Mouse (Mus musculus) adrenal gland, postnatal 10 days (tissue): ENCODE results near the gene Dolpp1. TPM values are rescaled to one million over a fixed set of nuclear protein-coding genes. Genes with fewer than 3 reads are reported as not detected.

Experiments used
- DNase-seq: peaks from one replicate; pipeline ENCODE4 v3.0.0; 2021; ENCODE audit warnings: mixed read lengths
- total RNA-seq, 2 experiments: library from RNA; stranded (reverse); gene quantifications; 2 replicates each; pipeline ENCODE4 v1.2.3; 2021

Dolpp1 gene
- total RNA-seq, 2 experiments from 2014 or later, result 14.5 to 23.6 TPM

DNA sequence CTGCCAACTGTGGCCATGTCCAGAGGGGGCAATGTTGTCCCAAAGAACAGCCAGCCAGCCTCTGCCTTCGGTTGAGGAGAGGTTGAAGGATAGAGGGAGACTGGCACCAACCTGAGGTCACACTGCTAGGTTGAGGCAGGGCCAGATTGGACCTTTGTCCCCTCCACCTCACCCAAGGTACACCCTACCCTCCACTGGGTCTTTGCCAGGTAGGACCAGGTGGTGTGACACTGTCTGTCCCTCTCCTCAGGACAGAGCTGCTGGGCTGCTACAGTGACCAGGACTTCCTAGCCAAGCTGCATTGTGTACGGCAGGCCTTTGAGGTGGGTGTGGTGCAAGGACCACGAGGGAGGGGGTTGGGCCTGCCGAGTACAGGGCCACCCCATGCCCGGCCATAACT lies 14.3 kb upstream of the Dolpp1 start:
- DNase-seq, result no peak

DNA sequence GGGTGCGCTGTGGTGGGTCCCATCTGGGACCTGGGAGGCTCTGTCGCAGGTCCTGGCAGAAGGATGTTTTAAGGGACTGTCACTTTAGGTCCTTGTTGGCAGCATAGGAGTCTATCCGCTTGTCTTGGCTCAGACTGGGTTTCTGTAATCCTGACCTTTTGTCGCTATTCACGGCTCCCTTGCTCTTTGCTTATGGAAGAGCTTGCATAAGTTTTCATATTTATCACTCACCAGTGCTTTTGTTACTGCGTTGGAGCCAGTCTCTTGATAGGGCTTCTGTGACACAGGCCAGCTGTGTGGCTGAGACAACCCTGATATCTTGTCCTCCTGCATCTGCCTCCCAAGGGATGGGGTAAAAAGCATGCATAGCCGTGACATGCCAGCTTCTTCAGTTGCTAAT lies 12.7 kb upstream of the Dolpp1 start:
- DNase-seq, result peak; percentile 51

DNA sequence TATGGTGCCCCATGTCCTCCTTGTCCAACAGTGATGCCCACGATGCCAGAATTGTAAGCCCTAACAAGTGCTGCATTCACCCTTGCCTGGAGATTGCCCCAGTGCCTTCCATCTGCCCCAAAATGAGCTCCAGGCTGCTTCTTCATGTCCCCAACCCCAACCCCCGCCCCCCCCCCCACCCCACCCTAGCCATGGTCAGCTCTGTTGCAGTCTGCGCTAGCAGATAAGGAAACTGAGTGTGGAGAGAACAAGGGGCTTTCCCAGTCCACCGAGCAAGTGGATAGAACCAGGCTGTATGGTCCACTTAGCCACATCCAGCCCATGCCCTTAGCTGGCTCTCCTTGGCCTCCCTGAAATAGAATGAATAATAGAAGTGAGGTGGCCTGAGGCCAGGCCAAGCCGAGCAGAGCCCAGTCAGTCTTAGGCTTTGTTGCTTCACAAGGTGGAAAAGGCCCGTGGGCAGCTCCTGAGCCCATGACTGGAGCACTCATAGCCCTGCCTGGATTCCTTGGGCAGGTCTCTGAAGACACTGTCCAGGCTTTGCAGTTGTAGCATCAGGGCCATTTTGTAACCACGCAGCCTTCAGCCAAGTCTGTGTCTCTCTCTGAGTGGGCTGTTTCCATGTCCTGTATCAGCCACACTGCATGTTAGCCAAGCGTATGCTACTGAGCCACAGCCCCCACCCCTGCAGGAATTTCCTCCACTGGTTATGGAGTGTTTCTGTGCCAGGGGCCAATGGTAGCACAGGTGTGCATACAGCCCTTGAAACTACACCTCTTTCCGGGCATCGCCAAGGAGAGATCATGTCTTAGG lies 11.3 kb upstream of the Dolpp1 start:
- peak; percentile 51 for DNase-seq

DNA sequence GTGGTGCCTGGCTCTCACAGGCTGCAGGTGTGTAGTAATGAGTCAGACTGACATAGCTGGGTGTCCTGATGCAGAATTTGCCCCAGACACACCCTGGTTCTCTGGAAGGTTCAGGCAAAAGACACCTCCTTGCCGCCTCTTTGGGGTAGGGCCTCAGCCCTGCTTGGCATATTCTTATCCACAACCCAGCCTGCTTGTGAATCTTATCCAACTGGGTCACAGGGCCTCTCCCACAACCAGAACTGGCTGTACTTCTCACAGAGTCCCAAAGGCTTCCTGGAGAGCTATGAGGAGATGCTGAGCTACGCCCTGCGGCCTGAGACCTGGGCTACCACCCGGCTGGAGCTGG lies 10.7 kb upstream of the Dolpp1 start:
- peak; percentile 63 for DNase-seq

DNA sequence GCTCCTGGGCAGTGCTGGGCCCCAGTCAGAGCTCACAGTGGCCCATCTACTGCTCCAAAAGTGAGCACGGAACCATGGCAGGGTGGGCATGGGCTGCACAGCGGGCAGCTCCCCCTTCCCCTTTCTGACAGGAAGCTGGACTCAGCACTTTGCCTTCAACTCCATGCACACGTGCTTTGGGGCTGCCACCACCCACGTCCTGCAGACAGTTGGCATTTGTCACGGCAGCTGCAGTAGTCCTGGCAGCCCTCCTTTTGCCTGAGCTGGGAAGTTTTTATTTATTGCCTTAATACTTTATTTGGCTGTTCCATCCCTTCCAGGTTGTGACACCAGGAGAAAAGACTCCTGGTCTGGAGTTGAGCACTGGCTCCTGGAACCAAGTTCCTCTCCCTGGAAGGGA lies 7.2 kb upstream of the Dolpp1 start:
- no peak for DNase-seq

DNA sequence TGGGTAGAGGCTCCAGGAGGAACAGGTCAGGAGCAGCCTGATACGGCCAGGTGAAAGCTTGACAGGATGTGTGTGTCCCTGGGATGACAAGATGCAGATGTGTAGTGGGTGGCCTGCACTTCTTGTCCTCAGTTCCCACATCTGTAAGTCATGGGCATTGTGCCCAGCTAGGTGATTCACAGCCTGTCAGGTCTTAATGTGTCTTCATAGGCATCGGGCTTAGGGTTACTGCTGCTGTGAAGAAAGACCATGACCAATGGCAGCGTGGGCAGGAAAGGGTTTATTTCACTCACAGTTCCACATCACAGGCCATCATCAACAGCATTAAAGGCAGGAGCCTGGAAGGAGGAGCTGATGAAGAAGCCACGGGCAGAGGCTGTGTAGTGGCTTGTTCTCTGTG lies 6.5 kb upstream of the Dolpp1 start:
- DNase-seq, result no peak

DNA sequence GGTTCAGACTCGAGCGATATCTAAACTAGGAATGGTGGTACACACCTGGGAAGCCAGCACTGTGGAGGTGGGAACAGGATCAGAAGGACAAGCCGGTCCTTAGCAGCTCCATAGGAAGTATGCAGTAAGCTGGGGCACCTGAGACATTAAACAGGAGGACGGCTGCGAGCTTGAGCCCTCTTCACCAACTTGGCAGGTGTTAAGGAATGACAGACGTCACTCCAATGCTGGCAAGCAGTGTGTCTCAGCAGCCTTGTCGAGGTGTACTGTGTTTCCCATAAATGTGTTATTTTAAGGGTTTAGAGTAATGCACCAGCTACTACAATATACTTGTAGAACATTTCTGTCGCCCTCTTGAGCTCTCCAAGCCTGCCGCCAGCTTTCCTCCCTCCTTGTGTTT lies 5.1 kb upstream of the Dolpp1 start:
- DNase-seq, result no peak

DNA sequence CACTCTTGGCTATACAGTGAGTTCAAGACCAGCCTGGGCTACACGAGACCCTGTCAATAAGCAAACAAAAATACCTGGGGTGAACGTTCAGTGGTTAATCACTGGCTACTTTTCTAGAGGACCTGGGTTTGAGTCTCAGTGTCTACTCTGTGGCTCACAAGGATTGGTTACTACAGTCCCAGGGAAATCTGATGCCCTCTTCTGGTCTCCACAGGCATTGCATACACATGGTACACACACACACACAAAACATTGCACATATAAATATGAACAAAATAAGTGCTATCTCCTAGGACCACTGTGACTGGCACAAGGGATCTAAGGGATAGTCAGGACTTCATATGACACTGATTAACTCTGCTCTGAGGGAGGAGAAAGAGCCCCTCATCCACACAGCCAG lies 3.1 kb upstream of the Dolpp1 start:
- no peak for DNase-seq

DNA sequence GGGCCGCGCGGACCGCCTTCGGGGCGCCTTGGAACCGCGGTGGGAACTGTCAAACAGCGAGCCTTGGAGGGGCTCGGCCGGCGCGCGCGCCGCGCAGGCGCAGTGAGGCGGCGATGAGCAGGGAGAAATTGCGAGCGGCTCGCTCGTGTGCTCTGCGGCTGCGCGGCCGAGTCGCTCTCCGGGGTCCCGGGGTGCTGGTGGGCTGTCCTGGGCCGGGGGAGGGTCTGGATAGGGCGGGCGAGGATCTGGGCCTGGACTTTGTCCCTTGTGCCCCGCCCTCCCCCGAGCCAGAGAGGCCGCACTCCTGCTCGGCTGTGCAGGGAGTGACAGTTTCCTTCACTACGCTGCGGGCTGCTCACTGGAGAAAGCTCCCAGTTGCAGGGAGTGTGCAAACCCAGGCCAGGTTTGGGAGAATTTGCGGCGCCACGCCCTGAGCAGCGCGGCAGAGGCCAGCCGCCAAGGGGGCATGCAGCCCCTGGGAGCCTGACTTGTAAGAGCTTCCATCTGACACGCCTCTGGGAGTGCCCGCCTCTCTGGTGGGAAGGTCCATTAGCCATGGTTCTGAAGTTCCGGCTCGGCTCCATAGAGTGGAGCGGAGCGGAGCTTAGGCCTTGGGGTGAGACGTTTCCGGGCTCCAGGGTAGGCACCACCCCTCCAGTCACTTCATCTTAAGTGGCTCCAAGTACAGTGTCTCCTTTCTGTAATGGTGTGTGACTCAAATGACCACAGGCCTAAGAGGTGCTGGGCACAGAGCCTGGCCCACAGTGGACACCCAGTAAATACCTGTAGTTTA lies 719 bp downstream of the Dolpp1 start:
- DNase-seq, result peak; percentile 84

DNA sequence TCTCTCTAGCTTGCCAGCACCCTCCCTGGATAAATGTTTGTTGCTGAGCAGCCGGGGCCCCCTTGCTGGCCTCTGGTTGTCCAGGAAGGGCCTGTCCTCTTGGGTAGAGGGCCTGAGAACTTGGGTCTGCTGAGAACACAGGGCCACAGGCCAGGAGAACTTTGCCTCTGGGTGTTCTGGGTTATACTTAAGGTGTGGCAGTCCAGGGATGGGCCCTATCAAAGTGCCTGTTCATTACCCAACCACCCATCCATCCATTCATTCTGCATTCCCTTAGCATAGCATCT lies 1.3 kb downstream of the Dolpp1 start:
- DNase-seq, result no peak

DNA sequence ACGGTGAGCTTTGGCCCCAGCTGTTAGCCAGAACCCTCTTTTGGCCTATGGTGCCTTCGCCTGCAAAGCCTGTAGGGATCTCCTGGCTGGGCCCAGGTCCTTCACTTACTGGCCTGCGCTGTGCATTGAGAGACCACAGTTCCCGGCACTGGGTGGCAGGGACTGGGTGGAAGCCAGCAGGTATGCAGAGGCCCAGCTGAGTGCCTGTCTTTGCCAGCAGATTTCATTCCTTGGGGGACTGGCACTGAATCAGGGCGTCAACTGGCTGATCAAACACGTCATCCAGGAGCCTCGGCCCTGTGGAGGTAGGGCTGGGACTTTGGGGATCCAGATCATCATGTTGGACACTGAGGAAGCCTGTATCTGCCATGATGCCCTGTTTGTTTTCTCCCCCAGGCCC lies 3.7 kb downstream of the Dolpp1 start:
- DNase-seq, result no peak

DNA sequence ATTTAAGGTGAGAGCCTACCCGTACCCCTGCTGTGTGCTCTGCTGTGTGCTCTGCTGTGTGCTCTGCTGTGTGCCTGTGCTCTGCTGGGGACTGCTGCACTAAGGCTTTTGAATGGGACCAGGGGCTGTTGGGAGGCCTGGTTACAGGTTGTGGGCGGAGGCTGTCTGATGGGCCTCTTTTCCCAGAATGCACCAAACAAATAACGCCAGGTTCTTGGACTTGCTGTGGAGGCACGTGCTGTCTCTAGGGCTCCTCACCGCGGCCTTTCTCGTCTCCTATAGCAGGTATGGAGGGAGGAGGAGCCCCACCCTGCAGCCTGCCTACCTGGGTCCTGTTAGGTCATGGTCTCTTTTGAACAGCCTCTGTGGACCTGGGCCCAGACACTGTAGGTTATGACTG lies 4.2 kb downstream of the Dolpp1 start:
- DNase-seq, result no peak

DNA sequence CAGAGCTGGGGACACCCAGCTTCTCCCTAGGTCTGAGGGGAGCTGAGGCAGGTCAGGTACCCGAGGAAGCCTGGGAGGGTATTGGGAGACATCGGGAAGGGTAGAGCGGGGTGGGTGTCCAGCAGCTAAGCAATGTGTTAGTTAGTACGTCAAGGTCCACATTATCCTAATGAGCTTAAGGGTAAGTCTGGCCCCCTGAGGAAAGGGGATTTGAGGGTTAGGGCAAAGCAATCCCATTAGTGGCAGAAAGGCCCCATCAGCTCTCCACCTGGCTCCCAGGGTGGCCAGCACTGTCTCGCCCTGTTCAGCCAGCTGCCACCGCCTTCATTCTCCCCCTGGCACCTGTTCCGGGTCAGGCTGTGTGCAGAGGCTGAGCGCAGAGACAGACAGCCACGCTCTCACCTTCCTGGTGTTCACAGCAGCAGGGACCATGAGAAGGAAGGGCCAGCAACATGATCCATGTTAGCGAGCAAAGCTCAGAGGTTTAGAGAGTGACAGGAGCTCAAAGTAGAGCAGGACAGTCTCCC lies 6.0 kb downstream of the Dolpp1 start:
- DNase-seq, result no peak

DNA sequence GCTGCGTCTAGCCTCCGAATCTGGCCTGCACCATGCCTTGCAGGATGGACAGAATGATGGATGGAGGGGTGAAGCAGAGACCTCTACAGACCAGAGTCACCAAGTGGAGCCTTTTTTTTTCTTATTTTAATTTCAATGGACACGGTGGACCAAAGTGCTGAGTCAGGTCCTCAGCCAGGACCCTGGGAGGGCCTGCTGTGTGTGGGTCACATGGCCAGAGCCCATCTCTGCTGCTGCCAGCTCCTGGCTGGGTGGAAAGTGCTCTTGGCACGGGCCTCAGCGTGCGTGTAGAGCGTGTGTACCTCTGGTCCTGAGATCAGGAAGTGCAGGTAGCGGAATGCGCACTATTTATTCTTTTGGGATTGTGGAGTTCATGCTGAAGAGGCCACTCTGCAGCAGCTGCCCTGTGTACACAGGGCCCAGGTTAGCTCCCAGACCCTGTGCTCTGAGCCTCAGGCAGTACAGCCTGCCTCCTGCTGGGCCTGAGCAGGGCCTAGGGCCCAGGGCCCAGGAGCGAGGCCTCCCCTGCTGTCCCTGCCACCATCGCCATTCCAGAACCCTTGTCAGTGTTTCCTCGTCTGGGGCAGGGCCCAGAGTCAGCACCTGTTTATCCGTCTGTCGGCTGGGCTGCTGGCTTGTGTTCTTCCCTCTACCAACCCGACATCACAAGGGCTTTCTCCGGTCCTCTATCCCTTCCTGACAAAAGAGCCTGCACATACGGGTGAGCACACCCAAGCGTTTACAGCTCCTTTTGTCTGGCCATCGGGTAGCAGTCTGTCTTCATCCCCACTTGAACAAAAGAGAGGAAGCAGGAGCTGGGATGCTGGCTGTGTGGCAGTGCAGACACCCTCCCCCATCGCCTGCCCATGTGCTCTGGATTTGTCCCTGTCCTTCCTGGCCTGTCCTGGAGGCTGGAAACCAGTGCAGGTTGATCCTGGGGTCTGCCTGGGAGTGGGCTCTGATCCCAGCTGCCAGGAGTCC lies 7.4 kb downstream of the Dolpp1 start:
- DNase-seq, result no peak

DNA sequence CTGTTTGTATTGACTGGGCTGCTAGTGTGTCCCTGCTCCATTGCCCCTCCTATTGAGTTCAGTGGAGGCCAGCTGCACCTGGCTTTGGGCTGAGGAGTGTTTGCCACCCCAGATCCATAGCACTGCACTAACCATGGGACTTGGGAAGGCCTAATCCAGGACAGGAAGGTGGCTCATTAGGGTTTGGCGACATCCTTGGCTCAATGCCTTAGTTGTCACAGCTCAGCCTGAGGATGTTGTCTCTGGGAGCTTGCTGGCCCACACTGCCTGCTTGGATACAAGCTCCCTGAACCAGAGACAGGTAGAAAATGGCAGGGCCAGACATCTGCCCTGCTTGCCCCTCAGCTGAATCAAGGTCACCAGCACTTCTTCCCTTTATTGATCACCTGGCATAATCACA lies 9.5 kb downstream of the Dolpp1 start:
- DNase-seq, result no peak

DNA sequence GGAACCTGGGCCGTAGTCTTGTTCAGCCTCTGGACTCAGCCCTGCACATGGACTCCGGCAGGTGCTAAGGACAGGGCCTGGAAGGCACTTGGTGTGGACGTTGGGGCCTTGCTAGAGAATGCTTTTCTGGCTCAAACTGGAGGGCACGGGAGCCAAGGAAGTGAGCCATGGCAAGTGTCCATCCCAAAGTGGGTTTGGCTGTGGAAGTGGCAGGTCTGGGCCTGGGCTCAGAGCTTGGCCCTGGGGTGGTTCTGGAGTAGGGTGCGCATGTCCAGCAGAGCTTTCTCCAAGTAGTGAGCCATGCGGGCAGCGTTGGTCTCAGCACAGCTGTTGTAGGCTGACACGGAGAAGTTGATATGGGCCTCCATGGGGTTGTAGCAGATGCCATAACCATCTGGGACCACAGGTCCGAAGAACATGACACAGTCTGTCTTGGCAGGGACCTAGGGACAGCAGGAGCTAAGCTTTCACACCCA lies 10.3 kb downstream of the Dolpp1 start:
- peak; percentile 57 for DNase-seq

DNA sequence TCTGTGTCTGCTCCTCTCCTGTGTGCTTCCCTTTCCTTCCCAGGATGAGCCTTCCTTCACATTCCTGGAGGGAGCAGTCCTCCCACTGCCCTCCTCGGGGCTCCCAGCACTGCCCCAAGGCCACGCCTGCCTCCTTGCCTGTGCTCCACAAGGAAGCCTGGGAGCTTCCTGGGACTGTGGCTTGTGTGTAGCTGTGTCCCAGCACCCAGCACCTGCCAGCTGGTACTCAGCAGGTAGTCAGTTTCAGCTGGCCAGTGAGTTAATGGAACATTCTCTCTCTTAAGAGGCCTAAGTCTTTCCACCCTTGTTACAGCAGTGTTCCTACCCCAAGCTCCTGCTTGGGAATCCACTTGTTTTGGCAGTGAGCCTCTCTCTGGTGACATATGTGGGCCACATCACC lies 10.8 kb downstream of the Dolpp1 start:
- no peak for DNase-seq

DNA sequence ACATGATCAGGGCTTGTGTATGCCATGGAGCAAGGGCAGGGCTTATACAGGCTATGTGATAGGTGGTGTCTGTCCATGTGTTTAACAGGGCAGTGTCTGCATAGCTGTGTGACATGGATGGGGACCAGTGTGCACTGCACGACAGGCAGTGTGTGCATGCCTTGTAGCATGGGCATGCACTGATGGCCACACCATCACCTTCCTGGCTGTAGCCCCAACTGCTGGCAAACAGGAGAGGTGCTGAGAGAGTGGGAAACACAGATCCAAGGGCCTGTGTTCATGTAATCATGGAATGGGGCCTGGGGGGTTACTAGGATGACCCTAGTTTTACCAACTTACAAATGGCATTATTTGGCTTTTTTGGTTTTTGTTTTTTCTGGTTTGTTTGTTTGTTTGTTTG lies 11.8 kb downstream of the Dolpp1 start:
- no peak for DNase-seq

DNA sequence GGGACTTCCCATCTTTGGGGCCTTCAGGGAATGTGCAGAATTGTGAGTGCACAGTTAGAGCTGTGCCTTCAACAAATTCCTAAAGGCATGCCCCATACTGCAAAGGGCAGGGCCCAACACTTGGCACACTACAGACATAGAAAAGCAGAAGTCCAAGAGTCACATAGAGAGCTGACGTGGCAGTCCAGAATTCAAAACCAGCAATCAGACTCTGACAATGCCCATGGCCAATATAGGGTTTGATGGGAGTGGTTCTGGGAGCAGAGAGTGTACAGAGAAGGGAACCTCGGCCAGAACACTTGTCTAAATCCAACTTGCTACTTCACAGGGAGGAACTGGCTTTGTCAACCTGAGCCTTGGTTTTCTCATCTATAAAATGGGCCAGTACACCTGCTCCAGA lies 15.2 kb downstream of the Dolpp1 start:
- DNase-seq, result no peak

DNA sequence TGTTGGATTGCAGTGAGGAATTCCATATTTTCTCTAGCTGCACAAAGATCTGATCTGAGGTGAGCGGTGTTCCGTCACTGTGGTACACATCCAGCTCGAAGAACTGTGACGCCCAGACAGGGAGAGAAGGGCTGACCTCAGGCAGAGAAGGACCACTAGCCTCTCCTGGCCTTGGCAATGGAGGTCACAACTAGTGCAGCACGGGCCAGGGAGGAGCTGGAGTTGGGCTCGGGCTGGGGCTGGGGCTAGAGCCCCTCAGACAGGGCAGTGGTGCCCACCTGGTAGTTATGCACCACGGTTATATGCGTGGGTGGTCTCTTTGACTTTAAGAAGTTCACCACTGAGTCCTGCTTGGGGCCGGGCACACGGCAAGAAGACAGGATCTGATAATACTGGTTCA lies 15.7 kb downstream of the Dolpp1 start:
- no peak for DNase-seq

DNA sequence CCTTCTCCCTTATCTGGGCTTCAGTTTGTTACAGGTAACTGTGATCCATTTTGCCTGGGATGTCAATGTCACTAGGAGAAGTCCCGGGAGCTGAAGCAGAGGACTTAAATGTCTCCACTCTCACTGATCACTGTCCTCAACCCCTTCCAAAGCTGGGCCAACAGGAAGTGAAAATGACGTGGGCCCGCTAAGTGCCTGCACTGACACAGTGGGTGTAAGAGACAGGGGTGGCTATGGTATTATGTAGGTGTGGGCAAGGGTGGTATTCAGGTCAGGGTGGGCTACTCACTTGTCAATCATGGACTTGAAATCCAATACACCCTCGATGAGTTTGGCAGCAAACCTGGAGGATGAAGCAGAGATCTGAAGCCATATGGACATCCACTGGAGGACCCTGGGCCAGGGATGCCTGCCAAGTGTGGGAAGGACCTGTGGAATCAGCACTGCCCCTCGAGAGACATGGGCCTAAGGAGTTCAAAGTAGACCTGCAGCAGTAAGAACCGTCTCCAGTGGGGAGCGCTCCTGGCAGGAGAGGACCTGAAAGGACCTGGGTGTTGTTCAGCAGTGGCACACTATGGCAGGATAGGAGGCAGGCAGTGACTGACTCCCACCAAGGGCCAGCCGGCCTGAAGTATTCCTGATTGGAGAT lies 16.5 kb downstream of the Dolpp1 start:
- DNase-seq, result no peak
